Mouse (Mus musculus) frontal cortex, postnatal 10 days (tissue): ENCODE data around the gene Nr2f1.
"Not testable (repeated sequence)": the region's sequence is repeated elsewhere in the genome, so short reads cannot be mapped to it uniquely, and the experiment has no call there.

ENCODE experiments used
- DNase-seq, 2 experiments: peaks; one replicate each; pipeline ENCODE4 v3.0.0; 2022; ENCODE audit warnings: low spot score in 2 of 2, mixed read lengths in 1 of 2

Nr2f1 gene

DNA sequence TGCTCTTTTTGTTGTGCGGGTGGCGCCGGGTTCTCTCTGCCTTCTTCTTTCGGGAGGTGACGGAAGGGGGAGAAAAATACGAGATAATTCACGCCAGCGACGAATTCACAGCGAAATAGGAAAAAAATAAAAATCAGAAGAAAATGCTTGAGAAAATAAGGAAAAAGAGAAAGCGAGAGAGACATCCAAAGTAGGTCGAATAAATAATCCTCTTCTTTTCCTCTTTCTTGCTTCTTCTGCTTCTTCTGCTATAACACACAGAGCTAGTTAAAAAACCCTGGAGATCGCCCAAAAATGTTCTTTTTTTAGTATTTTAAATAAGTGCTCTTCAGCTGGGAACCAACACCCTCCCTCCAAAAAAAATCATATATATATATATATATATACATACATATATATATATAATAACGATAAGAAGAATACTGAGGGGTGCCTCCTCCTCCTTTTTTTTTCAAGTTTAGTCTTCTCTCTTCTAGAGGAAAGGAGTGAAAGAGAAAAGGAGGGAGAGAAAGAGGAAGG is at the start of gene Nr2f1:
TSS of gene Nr2f1 (minus strand) at position 116 of the 519 bp plus-strand sequence.
- DNase-seq, result no peak

DNA sequence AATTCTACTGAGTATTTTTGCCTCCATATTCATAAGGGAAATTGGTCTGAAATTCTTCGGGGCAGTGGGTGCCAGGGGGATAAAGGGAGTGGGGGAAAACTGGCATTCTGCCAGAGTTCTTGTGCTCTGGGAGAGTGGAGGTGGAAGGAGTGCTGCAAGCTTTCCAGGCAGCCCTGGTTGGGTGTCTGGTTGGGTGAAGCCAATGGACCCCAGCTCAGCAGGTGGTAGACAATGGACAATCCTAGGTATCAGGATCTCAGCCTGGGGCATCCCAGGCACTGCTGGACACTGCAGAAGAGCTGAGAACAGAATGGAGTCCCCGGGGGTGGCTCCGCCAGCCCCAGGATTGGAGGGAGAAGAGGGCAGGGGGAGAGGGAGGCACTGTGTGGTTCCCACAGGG is 22.1 kb upstream of the Nr2f1 start:
- DNase-seq, result no peak

DNA sequence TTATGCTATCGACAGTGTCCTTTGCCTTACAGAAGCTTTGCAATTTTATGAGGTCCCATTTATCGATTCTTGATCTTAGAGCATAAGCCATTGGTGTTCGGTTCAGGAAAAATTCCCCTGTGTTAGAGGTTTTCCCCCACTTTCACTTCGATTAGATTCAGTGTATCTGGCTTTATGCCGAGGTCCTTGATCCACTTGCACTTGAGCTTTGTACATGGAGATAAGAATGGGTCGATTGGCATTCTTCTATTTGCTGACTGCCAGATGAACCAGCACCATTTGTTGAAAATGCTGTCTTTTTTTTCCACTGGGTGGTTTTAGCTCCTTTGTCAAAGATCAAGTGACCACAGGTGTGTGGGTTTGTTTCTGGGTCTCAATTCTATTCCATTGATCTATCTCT is 20.7 kb upstream of the Nr2f1 start:
- not testable (repeated sequence) for DNase-seq

DNA sequence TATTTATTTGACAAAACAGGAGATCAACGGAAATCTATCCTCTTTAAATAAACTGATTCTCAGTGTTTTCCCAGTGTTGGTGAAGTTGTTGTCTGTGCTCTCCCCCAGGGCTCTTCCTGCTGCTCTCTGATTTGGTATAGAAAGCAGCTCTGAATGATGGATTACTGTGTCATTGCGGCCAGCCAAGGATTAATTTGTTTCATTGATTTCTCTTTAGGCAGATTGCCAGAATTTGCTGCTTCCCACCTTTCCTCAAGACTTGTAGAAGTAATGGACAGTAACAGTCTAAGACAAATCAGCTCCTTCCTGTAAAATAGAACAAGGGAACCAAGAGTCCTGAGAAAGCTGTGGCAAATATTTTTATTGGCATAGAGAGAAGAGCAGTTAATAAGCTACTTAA is 15.7 kb upstream of the Nr2f1 start:
- DNase-seq, result no peak

DNA sequence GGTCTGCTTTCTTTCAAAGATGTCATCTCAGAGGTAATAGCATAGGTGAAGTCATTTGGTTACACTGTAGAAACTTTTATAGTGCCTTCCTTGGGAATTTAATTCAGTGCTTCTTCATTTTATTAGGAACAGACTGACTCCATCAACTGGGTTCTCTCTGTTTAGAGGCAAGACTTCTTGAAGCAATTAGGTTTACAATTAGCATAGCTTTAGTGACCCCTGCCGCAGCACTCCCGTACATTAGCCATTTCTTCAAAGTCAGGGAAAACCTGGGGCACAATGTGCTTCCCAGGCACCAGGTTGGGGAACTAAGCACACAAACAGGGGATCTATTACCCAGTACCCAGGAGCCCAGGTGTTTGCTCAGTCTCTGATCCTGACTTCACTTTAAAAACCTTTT is 13.6 kb upstream of the Nr2f1 start:
- DNase-seq, result no peak

DNA sequence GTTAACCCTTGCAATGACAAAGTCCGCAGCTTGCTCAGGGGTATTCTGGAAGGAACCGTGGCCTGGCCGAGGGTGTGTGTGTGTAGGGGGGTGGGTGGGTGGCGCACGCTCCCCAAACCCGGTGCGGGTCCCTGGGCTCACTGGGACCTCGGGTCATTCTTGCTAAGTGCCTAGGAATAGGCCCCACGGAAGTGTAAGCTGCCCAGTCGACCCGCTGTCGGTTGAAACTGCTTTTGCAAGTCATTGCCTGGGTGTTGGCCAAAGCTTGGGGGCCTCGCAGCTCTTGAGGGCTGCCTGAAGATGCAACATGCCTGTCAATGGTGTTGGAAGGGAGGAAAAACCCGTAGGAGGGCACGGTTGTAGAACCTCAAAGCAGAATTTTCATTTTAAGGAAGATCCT is 12.6 kb upstream of the Nr2f1 start:
- DNase-seq, result no peak

DNA sequence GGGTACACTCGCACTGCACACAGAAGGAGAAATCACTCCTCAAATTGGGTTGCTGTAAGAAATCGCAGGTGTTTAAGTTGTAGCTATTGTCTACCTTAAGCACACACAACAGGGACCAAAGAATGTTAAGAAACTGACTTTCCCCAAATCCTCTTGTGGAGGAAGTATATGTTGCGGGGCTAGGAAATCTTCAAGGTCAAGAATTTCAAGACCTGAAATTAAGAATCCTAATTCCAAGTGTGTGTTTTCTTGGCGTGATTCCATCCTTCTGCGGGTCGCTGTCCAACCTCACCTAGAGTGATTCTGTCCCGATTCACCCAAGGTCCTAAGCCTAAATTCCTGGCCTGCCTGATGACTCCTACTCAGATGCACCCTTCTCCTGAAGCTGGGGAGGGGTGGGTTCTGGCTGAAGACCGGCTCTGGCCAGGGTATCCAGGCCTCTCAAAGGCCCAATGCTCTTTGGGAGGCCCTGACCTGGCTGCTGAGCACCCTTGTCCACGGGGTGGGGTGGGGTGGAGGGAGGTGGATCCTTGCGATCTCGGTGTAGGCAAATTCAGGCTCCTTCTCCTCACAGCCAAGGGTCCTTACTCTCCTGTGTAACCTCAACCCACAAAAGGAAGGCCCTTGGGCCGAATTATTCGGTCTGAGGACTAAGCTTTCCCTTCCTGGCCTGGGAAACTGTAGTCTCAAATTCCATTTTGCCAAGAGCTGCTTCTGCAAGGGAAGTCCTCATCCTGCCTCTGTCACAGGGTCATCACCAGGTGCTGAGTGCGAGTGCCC is 11.9 kb upstream of the Nr2f1 start:
- no peak for DNase-seq

DNA sequence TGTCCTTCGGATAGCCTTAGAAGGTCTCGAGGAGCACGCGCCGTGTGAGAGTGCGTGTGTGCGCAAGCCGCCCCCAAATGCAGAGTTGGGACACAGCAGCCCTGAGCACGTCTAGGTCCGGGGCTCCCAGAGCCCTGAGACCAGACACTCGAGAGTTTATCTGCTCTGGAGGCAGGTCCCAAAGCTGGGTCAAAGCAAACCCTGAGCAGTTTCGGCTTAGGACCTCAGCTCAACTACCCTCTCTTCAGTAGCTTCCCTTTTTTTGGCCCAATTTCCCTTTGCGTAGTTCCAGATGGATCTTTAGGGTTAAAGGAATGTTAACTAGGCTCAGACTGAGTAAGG is 11.2 kb upstream of the Nr2f1 start:
- DNase-seq, result no peak

DNA sequence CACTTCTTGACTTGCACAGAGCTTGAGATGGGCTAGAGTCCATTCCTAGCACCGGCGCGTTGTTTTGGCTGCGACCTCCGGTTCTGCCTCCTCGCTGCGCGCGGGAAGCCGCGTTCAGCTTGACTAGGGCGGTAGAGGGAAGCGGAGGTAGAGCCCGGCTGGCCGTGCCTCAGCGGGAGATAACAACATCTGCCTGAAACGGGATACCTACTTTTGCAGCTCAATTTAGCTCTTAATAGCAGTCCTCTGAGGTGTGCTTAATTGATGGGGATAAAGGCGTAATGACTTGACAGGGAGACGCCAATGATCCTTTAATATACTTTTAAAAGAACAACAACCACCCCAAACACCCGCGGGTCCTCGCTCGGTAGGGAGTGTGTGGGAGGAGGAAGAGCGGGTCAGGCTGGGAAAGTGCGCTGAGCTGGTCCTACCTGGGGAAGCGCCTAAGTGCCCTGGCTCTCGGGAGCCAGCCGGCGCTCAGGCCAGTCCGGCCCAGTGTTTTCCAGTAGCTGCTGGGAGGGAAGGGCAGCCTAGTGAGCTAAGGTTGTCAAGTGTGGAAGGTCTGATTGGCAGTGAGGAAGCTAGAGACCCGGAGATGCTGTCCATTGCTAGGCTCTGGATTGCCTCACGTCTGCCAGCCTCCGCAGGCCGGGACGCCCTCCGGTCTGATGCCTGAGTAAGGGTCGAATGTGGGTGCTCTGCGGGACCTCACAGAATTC is 10.6 kb upstream of the Nr2f1 start:
- DNase-seq, result no peak

DNA sequence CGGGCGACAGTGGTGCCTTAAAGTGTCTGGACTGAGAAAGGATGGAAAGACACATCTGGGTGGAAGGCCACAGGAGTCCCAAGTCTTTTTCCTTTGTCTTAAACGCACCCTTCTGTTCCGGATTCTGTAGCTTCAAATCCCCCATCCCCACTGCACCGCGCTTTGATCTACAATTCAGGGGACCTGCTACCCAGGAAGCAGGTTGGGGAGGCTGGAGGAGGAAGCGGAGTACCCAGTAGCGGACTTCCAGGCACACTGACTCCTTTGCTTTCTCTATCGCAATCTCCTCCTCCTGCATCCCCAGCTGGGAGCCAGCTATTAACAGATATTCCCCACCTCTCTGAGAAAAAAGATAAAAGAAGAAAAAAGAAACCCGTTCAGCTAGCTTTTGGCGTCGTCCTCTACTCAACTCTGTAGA is 10.1 kb upstream of the Nr2f1 start:
- no peak for DNase-seq

DNA sequence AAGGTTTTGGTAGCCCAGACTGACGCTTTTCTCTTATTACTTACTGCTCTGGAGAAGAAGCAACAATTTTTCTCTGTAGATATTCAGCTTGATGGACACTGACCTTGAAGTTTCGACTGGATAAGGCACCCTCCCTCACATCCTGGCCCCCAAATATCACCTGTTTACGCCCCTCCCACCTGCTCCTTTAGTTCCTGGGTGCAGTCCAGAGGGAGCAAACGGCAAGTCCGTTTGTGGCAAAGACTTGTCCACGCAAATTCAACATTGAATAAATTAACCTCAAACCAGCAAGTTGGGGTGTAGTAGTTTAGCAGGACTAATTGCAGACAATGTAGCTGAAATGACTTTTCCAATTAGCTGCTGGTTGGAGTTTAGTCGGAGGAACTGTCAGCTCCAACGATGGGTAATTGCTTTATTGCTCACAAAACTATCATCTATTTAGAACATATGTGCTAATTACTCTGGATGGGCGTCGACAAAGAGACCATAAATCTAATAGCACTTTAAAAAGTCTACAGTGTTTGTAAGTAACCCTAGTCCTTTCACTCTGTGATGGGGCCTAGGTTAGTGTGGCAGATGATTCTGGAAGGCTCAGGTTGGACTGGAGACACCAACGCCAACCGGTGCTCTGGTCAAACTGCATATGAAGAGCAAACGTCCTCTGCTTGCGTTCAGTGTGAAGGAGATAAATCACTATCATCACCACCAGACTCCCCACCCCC is 9.3 kb upstream of the Nr2f1 start:
- no peak for DNase-seq

DNA sequence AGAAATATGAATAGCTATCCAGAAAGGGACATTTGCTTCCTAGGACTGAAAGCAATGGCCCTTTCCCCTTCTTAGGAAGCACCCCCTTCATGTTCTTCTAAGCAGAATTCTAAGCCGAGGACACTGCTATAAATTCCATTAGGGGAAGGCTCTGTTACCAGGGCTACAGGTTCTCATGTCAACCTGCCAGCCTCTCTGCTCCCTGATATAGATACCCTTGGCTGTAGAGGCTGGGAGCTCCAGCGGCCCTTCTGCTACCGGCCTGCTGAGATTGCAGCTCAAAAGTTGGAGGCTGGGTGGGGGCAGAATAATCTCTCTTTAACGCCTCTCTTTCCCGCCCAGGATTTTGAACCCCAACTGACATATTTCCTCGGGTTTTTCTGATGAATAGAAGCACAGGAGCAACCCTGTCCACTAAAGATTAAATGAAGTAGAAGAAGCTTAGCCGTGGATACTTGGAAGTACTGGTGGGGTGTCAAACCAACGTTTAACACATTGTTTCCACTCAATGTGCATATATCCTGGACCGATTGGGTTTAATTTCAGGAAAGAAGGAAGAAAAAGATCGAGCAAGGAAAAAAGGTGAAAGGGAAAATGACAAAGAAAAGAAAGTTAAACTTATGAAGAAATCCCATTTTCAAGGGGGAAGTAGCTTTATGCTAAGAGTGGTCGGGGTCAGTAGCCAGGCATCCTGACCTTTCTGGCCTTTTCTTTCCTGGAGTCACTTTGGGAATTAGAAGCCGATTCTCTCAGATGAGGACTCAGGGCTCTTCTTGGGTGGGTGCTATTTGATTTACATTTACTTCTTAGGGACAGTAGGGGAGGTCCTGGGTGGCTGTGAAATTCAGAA is 8.5 kb upstream of the Nr2f1 start:
- no peak for DNase-seq

DNA sequence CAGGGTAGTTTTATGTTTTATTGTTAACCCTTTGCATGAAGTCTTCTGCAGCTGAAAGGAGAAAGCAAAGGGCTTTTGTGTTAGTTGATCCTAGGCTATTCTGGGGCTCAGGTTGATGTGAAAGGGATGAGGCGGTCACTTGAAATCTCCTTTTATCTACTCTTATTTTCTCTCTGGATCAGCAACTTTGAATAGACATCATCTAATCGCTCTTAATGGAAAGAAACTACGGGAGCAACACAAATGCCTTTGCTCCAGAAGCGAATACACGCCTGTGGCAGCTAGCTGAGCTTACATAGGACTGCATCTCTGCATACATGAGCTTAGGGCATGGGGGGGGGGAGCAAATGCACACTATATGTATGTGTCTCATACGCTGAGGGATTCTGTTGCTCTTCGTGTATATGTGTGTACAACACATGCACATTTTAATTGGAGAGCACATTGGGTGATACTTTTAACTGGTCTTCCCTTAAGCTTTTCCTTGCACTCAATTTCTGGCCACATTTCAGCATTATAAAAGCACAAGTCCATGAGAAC is 7.4 kb upstream of the Nr2f1 start:
- no peak for DNase-seq

DNA sequence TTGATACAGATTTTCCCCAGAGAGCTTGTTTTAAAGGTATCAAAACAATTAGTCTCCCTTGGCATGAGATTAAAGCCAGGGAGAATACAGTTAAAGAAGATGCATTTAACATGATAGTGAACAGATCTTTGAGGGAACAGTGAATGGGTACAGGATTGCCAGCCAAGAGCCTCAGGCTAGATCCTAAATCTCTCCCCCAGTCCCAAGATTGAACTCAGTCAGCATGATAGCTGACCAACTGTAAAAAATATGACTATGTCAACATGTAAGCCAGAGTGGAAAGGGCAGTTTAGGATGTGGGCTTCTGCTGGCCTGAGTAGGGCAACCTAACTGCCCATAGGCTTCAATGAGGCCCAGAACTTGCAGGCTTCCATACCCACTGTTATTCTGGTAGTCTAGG is 5.9 kb upstream of the Nr2f1 start:
- DNase-seq, result no peak

DNA sequence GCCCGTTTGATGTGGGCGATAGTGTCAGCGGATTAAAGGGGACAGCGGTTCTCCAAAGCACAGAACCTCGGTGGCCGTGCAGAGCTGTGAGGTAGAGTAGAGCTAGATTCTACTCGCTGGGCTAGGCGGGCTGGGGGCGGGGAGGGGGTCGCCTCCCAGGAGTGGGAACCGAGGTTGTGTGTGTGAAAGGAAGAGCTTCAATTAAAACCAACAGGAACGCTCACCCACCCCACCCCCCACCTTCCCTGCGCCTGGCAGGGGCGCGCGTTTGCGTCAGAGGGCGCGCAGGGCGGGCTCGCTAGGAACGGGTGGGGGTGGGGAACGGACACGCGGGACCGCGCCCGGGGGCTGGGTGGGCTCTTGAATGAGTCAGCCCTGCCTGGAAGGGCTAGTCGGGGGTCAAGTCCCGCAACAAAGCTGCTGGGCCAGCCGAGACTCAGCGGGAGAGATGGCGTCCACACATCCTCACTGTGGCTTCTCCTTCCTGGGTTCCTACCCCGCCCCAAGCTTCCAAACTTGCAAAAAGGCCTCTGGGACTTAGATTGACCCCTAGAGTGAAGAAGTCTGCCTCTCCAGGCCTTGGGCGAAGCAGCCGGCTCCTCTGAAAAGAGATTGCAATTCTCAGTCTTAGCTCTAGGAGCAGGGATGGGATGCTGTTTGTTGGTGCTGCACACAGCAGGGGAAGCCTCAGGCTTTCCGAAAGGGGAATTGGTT is 3.9 kb upstream of the Nr2f1 start:
- DNase-seq, result peak in 1 of 2 experiments; percentile 76

DNA sequence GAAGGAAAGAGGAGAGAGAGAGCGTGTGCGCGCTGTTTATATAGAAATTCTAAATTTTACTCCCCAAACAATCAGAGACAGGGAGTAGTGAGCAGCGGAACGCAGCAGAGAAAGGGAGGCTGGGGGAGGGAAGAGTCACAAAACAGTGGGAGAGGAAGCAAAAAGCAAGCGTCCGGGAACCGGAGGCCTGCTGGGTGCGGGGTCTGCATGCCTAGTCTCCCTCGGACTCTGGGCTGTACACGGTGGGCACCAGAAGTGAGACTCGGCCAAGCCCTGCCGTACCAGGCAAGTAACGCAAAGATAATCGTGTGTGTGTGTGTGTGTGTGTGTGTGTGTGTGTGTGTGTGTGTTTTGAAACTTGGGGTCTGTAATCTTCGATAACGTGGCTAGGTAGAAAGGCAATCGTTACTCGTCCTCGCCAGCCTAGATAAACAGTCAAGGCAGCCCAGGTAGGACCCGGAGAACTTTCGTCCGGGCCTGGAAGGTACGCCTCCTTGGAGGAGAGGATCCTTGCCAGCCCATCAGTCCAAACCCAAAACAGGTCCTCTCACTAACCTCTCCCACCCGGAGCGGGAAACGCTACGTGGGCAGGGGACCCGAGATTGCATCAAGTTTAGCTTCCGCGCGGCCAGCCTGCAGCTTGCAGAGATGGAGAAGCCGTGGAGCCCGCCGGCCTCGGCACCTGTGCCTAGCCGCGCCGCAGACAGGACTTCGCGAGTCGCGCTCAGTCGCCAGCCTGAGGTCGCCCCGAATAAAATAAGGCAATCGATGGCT is 3.2 kb upstream of the Nr2f1 start:
- DNase-seq, result peak in 1 of 2 experiments; percentile 53

DNA sequence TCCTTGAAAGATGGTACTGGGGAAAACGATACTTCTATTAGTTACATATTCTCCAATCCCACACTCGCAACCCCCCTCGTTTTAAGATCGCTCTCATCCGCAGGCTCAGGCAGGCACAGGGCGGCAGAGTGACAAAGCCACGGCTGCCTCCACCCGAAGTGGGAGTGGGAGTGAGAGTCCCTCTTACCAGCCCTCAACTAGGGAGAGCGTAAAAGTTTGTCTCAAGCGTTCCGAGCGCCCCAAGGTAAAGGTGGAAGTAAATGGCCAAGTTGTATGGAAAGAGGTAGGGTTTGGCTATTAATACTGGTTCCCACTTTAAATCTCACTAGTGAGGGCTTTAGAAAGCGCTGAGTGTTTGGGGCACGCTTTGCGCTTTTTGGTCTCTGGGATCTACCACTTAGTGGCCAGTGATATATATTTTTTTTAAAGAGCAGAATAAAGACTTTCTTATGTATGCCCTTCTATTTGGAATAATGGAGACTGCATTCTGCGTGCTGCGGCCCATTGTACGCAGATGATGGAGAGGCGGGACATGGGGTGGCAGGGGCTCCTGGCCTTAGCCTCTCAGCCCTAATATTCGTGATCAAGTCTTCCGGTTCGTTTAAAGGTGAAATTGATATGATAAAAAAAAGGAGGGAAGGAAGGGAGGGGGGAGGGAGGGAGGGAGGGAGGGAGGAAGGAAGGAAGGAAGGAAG is 2.5 kb upstream of the Nr2f1 start:
- no peak for DNase-seq

DNA sequence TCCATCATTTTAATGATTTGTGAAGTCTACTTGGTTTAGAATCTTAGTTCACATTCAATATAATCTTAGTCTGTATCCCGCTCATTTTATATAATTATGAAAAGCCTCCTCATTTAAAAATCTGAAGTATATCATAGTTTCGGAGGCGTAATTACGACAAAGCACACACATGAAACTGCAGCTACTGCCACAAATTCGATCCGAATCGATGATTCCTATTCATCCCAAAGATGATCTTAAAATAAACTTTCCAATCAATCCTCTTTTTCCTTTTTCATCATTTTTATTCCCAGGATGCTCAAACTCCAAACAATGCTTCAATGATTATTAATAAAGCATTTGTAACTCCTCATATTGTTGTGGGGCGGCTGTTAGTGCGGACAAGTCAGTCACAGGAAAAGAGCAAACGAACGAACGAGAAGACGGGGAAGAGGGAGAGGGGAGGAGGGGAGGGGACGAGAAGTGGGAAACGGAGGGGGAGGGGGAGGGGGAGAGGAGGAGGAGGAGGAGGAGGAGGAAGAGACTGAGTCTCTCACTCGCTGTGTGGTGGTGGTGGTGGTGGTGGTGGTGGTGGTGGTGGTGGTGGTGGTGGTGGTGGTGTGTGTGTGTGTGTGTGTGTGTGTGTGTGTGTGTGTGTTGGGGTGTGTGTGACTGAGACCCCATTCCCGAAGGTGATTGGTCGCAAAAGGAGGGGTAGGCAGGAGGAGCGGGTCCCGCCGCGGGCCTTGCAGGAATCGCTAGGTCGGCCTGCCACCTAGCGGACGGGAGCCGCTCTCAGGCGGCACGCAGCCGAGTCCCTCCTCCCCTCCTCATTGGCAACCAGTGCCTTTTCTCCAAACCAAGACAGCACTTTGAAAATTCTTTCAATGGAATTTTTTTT is 1.7 kb upstream of the Nr2f1 start:
- peak; percentile 90 to 91 for DNase-seq
